Mouse (Mus musculus) gastrocnemius, postnatal 14 days (tissue): ENCODE data around the gene Man2a2. TPM values are rescaled to one million over a fixed set of nuclear protein-coding genes. Genes with fewer than 3 reads are reported as not detected.

Experiments used
- DNase-seq: peaks from one replicate; pipeline ENCODE4 v3.0.0; 2021; ENCODE audit warnings: mixed read lengths
- intact Hi-C: fragments of 180-260 bp; cut with DNase I; formaldehyde crosslinking; loops from one replicate; pipeline ENCODE4 v1.15.1; 2025; ENCODE audit warnings: low total_unique reads
- total RNA-seq, 2 experiments: library from RNA; stranded (reverse); gene quantifications; 2 replicates each; pipeline ENCODE4 v1.2.3; 2021

Man2a2 gene
- total RNA-seq, 2 experiments from 2014 or later: 96.8 to 97.0 TPM

DNA sequence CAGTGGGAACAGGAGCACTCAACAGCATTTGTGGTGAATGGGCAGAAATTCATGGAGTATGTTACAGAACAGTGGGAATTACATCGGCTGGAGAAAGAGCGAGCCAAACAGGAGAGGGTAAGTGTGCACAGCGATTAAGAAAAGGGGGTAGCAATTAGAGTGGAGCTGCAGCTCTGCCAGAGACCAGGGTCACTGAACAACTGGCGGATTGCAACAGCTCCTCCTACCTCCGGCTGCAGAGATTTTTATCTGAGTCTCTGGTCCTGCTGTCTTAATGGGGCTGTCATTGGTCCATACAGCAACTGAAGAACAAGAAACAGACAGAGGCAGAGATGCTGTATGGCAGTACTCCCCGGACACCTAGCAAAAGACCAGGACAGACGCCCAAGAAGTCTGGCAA is 60.4 kb downstream of the Man2a2 start:
- intact Hi-C loops: no loop called here
- DNase-seq: no peak

DNA sequence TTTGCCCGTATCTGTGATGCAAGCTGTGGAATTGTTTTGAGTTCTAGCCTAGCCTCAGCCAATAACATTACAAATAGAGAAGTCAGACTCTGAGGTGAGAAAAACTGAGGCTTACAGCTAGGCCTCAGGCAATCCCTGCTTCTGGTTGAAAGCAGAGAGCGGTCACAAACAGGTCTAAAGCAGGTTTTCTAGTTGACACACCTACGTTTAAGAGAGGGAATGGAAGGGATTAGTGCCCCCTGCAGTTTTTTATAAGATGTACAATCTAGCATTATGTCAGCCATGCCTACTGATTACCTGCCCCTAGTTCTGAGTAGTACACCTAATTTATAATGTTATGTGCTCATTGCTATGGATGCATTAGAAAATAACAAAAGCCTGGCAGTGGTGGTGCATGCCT is 63.4 kb downstream of the Man2a2 start:
- DNase-seq: no peak
- intact Hi-C loops: no loop called here

DNA sequence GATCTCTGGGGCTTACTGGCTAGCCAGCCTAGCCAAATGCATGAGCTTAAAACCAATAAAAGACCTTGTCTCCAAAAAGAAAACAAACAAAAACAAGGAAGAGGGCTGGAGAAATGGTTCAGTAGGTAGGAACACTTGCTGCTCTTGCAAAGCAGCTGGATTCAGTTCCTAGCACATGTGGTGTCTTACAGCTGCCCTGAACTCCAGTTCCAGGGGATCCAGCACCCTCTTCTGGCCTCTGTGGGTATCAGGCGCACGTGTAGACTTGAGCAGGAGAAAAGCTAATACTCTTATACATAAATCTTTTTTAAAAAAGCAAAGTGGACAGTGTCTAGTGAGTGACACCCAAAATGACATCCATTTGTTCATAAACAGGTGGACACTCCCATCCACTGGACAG is 69.7 kb downstream of the Man2a2 start:
- intact Hi-C loops: no loop called here
- DNase-seq: no peak

- DNase-seq: no peak
- intact Hi-C loops: no loop called here
Measured at GRCm38 (mm10) chr7:80299568-80299967, 71.6 kb downstream of the Man2a2 start.

Other genes starting within 250 kb of the Man2a2 start
- 1 to 10 TPM; 1.9 to 2.5 TPM for gene Sema4b, start 184.5 kb downstream of the Man2a2 start, total RNA-seq
- gene Cib1, start 138.6 kb downstream of the Man2a2 start, total RNA-seq: 10 to 100 TPM in 1 of 2 experiments, 1 to 10 TPM in 1; 9.4 to 11.3 TPM
- gene Gdpgp1, start 138.5 kb downstream of the Man2a2 start, total RNA-seq: 1 to 10 TPM; 1.1 to 1.5 TPM
- gene Ttll13, start 125.0 kb downstream of the Man2a2 start, total RNA-seq: under 1 TPM; 0.20 to 0.33 TPM
- gene Ngrn, start 110.2 kb downstream of the Man2a2 start, total RNA-seq: 10 to 100 TPM; 20.6 to 21.5 TPM
- 1 to 10 TPM; 3.0 to 3.7 TPM for gene Vps33b, start 101.7 kb downstream of the Man2a2 start, total RNA-seq
- 1 to 10 TPM; 7.6 to 8.8 TPM for gene Prc1, start 76.9 kb downstream of the Man2a2 start, total RNA-seq
- gene Rccd1, start 46.9 kb downstream of the Man2a2 start, total RNA-seq: 1 to 10 TPM; 7.5 to 9.6 TPM
- gene Unc45a, start 30.4 kb downstream of the Man2a2 start, total RNA-seq: 10 to 100 TPM; 11.7 to 12.1 TPM
- gene Hddc3, start 28.3 kb downstream of the Man2a2 start, total RNA-seq: 10 to 100 TPM; 34.3 to 37.2 TPM
- gene Fes, start 16.6 kb upstream of the Man2a2 start, total RNA-seq: 1 to 10 TPM; 5.7 to 7.6 TPM
- gene Furin, start 34.1 kb upstream of the Man2a2 start, total RNA-seq: 10 to 100 TPM; 49.4 to 51.9 TPM
- gene Blm, start 163.7 kb upstream of the Man2a2 start, total RNA-seq: 1 to 10 TPM; 1.9 to 3.7 TPM